Mouse (Mus musculus) heart, adult 8-10 months (tissue): ENCODE measurements around the gene Tecr. TPM values are rescaled to one million over a fixed set of nuclear protein-coding genes. Genes with fewer than 3 reads are reported as not detected.

Source experiments
- DNase-seq: peaks from one replicate; pipeline ENCODE4 v3.0.0; 2022; ENCODE audit warnings: low spot score
- total RNA-seq, 4 experiments: library from RNA; stranded (reverse); gene quantifications; 2 replicates each; pipeline ENCODE4 v1.2.4; 2022

Tecr gene
- total RNA-seq: 100 to 1,000 TPM; 539 to 688 (median 589) TPM

- peak; percentile 99 for DNase-seq
These were observed at the start of gene Tecr, which contains the start of gene Dnajb1 for GRCm38 (mm10) chr8:83607661-83608397. Gene Tecr, minus strand, starts transcription at chr8:83607971. Gene Dnajb1, plus strand, starts transcription at chr8:83608193.

GRCm38 (mm10) chr8:83656484-83657246, 48.9 kb upstream of the Tecr start:
- DNase-seq: no peak

GRCm38 (mm10) chr8:83656043-83656442, 48.3 kb upstream of the Tecr start:
- DNase-seq: no peak

GRCm38 (mm10) chr8:83654725-83655124, 47.0 kb upstream of the Tecr start:
- DNase-seq: no peak

- no peak for DNase-seq
These were observed 45.9 kb upstream of the Tecr start for GRCm38 (mm10) chr8:83653662-83654017.

GRCm38 (mm10) chr8:83652744-83653661, 45.2 kb upstream of the Tecr start:
- no peak for DNase-seq

GRCm38 (mm10) chr8:83652030-83652743, 44.4 kb upstream of the Tecr start, which contains the start of gene Gipc1:
Gene Gipc1, plus strand, starts transcription at chr8:83652677.
- DNase-seq: peak; percentile 97

GRCm38 (mm10) chr8:83649699-83650098, 41.9 kb upstream of the Tecr start:
- DNase-seq: no peak

GRCm38 (mm10) chr8:83648031-83648430, 40.3 kb upstream of the Tecr start:
- no peak for DNase-seq

- no peak for DNase-seq
These were observed 39.7 kb upstream of the Tecr start for GRCm38 (mm10) chr8:83647511-83647910.

- DNase-seq: no peak
These were observed 31.9 kb upstream of the Tecr start for GRCm38 (mm10) chr8:83639649-83640048.

- DNase-seq: no peak
These were observed 31.1 kb upstream of the Tecr start for GRCm38 (mm10) chr8:83638856-83639255.

GRCm38 (mm10) chr8:83632083-83632707, 24.4 kb upstream of the Tecr start:
- DNase-seq: no peak

GRCm38 (mm10) chr8:83625676-83626299, 18.0 kb upstream of the Tecr start:
- no peak for DNase-seq

- no peak for DNase-seq
These were observed 17.0 kb upstream of the Tecr start for GRCm38 (mm10) chr8:83624739-83625138.

- no peak for DNase-seq
These were observed 15.8 kb upstream of the Tecr start for GRCm38 (mm10) chr8:83623549-83623948.

GRCm38 (mm10) chr8:83622389-83622989, 14.7 kb upstream of the Tecr start:
- peak; percentile 82 for DNase-seq

- no peak for DNase-seq
These were observed 14.1 kb upstream of the Tecr start for GRCm38 (mm10) chr8:83621691-83622388.
